Comparison of ENCODE assay signal across 8 mouse cellular contexts in the genomic region with DNA sequence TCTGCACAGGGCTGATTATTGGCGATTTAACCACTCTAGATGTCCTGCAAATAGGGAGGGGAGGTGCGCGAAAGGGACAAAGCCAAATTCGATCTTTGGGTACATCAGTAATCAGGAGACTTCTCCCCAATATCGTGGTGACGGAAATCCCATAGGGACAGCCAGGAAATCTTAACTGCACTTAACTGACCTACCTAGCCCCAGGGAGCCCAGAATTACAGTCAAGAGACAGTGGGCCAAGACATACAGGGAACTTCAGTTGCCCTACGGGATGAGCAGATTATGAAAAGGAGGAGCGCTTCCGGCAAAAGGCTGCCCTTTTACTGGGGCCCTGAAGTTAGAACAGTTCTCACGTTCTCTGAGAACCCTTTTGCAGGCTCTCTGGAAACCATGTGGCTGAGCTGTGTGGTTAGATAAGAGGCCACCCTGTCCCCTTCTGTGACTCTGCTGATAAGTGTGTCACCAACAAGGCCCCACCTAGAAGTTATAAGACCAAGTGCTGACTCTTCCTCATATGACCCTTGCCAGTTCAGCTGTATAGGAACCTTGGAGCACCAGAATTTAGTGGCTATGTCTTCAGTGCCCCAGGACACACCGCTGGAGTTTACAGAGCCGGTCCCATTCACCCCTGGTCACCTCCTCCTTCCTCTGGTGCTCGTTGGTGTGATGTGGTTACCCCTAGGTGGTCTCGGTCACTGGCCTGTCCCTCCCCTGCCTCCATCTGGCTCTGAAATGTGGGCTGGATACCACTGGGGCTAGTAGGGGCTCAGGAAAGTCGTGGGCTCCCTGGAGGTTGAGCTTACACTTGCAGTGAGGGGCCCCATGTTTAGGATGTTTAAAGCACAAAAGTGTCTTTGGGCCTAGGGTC. TPM values are rescaled to one million over a fixed set of nuclear protein-coding genes. Genes with fewer than 3 reads are reported as not detected.
DNase-seq lines count a peak whose midpoint lies in the region; ATAC-seq and TF ChIP-seq lines count a peak whose summit lies in the region.

No protein-coding gene starts in this region.

- no peak for ATAC-seq in lung, embryonic 15.5 days (ENCODE audit: borderline replicate concordance, extremely low read depth, low FRiP score, low TSS enrichment)
- ATAC-seq in embryonic facial prominence, embryonic 12.5 days (ENCODE audit: insufficient number of reproducible peaks, insufficient read depth, low FRiP score, low TSS enrichment) = no peak
- no peak for ATAC-seq in limb, embryonic 11.5 days (ENCODE audit: insufficient number of reproducible peaks, low FRiP score, low TSS enrichment, low read depth)
- ATAC-seq in frontal cortex, adult (ENCODE audit: low TSS enrichment) = no peak

- DNase-seq in lung, postnatal 10 days = no peak
- DNase-seq in limb, embryonic 11.5 days (ENCODE audit: low spot score) = no peak
- DNase-seq in spleen, adult 2 months (ENCODE audit: low read depth in 1 of 2, low spot score in 2 of 2) = no peak
- DNase-seq in layer of hippocampus, adult 9-11 months = no peak
- DNase-seq in layer of hippocampus, postnatal 25 days (ENCODE audit: extremely low spot score in 1 of 2, low spot score in 1 of 2) = no peak

- no peaks in the 10 kb centered on the region for H3K9me3 ChIP-seq in lung, embryonic 15.5 days
- H3K9me3 ChIP-seq in embryonic facial prominence, embryonic 12.5 days = no peaks in the 10 kb centered on the region
- H3K9me3 ChIP-seq in limb, embryonic 11.5 days (ENCODE audit: control insufficient read depth, low read length) = no peaks in the 10 kb centered on the region

- no peak for TF ChIP-seq CTCF in spleen, adult 2 months (IDR thresholded peaks at IDR 0.05; ENCODE audit: extremely low read depth, insufficient read depth, insufficient read length, insufficient replicate concordance)

- peak overlapping the region; percentile 78 for H3K27ac ChIP-seq in lung, embryonic 15.5 days
- H3K27ac ChIP-seq in embryonic facial prominence, embryonic 12.5 days = peak overlapping the region; percentile 67
- H3K27ac ChIP-seq in limb, embryonic 11.5 days (replicated peaks; ENCODE audit: low read depth, low read length) = no peak overlapping the region
- H3K27ac ChIP-seq in spleen, adult 2 months (ENCODE audit: insufficient read depth, low read length) = peak overlapping the region; percentile 71

- no peak for TF ChIP-seq POLR2A in spleen, adult 2 months (IDR thresholded peaks at IDR 0.05; ENCODE audit: low read depth, low read length)

- H3K9ac ChIP-seq in lung, embryonic 15.5 days = peak overlapping the region; percentile 70
- H3K9ac ChIP-seq in embryonic facial prominence, embryonic 12.5 days = peak overlapping the region; percentile 79; the same call in 1 of the 2 replicates
- H3K9ac ChIP-seq in limb, embryonic 11.5 days (ENCODE audit: low read length) = peak overlapping the region; percentile 78

- H3K4me1 ChIP-seq in lung, embryonic 15.5 days = peaks cover 30% of the 10 kb centered on the region
- H3K4me1 ChIP-seq in embryonic facial prominence, embryonic 12.5 days = peaks cover 32% of the 10 kb centered on the region
- H3K4me1 ChIP-seq in limb, embryonic 11.5 days (ENCODE audit: control insufficient read depth, insufficient read depth, low read length) = peaks cover 17% of the 10 kb centered on the region
- H3K4me1 ChIP-seq in spleen, adult 2 months (ENCODE audit: control insufficient read depth, insufficient read depth, insufficient read length) = peaks cover 8% of the 10 kb centered on the region

- H3K4me2 ChIP-seq in lung, embryonic 15.5 days = peak overlapping the region; percentile 78
- peak overlapping the region; percentile 76 for H3K4me2 ChIP-seq in embryonic facial prominence, embryonic 12.5 days (replicated peaks)
- H3K4me2 ChIP-seq in limb, embryonic 11.5 days (ENCODE audit: low read depth, severe bottlenecking) = peak overlapping the region; percentile 75; the same call in 1 of the 2 replicates

- no peaks in the 10 kb centered on the region for H3K36me3 ChIP-seq in lung, embryonic 15.5 days
- no peaks in the 10 kb centered on the region for H3K36me3 ChIP-seq in embryonic facial prominence, embryonic 12.5 days
- H3K36me3 ChIP-seq in limb, embryonic 11.5 days (ENCODE audit: control insufficient read depth, insufficient read depth, low read length) = no peaks in the 10 kb centered on the region
- H3K36me3 ChIP-seq in spleen, adult 2 months (ENCODE audit: control insufficient read depth, insufficient read depth, low read length) = no peaks in the 10 kb centered on the region

- WGBS in lung, embryonic 15.5 days = 47% methylated on average over 15 of the region's 15 CpGs
- WGBS in embryonic facial prominence, embryonic 12.5 days = 60% methylated on average over 15 of the region's 15 CpGs
- WGBS in limb, embryonic 11.5 days = 70% methylated on average over 15 of the region's 15 CpGs
- 27% methylated on average over 15 of the region's 15 CpGs for WGBS in spleen, adult 2 months

- peak overlapping the region; percentile 56 for H3K4me3 ChIP-seq in lung, embryonic 15.5 days
- peak overlapping the region; percentile 48 for H3K4me3 ChIP-seq in embryonic facial prominence, embryonic 12.5 days
- peak overlapping the region; percentile 35; the same call in 1 of the 2 replicates for H3K4me3 ChIP-seq in limb, embryonic 11.5 days (ENCODE audit: low read depth, low read length)
- peak overlapping the region; percentile 49; the same call in 1 of the 2 replicates for H3K4me3 ChIP-seq in spleen, adult 2 months (ENCODE audit: extremely low read depth, insufficient read depth, insufficient read length)

- no peaks in the 10 kb centered on the region for H3K27me3 ChIP-seq in lung, embryonic 15.5 days
- no peaks in the 10 kb centered on the region for H3K27me3 ChIP-seq in embryonic facial prominence, embryonic 12.5 days
- H3K27me3 ChIP-seq in limb, embryonic 11.5 days (ENCODE audit: control insufficient read depth, insufficient read depth, low read length) = no peaks in the 10 kb centered on the region
- no peaks in the 10 kb centered on the region for H3K27me3 ChIP-seq in spleen, adult 2 months (ENCODE audit: control insufficient read depth, insufficient read depth, low read length)

RNA-seq across cellular contexts. Expression of a gene that starts 3.1 kb away (rescaled TPM):
- 235 and 254 TPM in 2 replicates for polyA plus RNA-seq in lung, embryonic 15.5 days (2015; fragmentation: Nextera tagmentation; extraction: Ambion mirVana)
- 227 and 245 TPM in 2 replicates for polyA plus RNA-seq in embryonic facial prominence, embryonic 12.5 days (2016; fragmentation: Nextera tagmentation; extraction: Ambion mirVana)
- 220 and 233 TPM in 2 replicates for polyA plus RNA-seq in limb, embryonic 11.5 days (2014; fragmentation: Nextera tagmentation; extraction: Ambion mirVana)
- 106 and 148 TPM in 2 replicates for polyA plus RNA-seq in spleen, adult 2 months (2012; rRNA removed)
- 100 to 1,000 TPM; 139 to 150 TPM for total RNA-seq in layer of hippocampus, postnatal 25 days (2021)

RNA-seq across cellular contexts. Expression of a gene that starts 3.2 kb away (rescaled TPM):
- polyA plus RNA-seq in lung, embryonic 15.5 days (2015; fragmentation: Nextera tagmentation; extraction: Ambion mirVana) = 15.4 and 16.4 TPM in 2 replicates
- 10.3 and 11.2 TPM in 2 replicates for polyA plus RNA-seq in embryonic facial prominence, embryonic 12.5 days (2016; fragmentation: Nextera tagmentation; extraction: Ambion mirVana)
- 6.0 and 7.0 TPM in 2 replicates for polyA plus RNA-seq in limb, embryonic 11.5 days (2014; fragmentation: Nextera tagmentation; extraction: Ambion mirVana)
- polyA plus RNA-seq in spleen, adult 2 months (2012; rRNA removed) = 5.1 and 5.5 TPM in 2 replicates
- total RNA-seq in layer of hippocampus, postnatal 25 days (2021) = under 1 TPM; 0.66 to 0.92 TPM

RNA-seq across cellular contexts. Expression of a gene that starts 3.2 kb away (rescaled TPM):
- polyA plus RNA-seq in lung, embryonic 15.5 days (2015; fragmentation: Nextera tagmentation; extraction: Ambion mirVana) = 47.0 and 52.3 TPM in 2 replicates
- 36.8 and 38.1 TPM in 2 replicates for polyA plus RNA-seq in embryonic facial prominence, embryonic 12.5 days (2016; fragmentation: Nextera tagmentation; extraction: Ambion mirVana)
- polyA plus RNA-seq in limb, embryonic 11.5 days (2014; fragmentation: Nextera tagmentation; extraction: Ambion mirVana) = 25.8 and 29.7 TPM in 2 replicates
- 121 and 123 TPM in 2 replicates for polyA plus RNA-seq in spleen, adult 2 months (2012; rRNA removed)
- total RNA-seq in layer of hippocampus, postnatal 25 days (2021) = 10 to 100 TPM; 33.1 to 36.7 TPM

RNA-seq across cellular contexts. Expression of a gene that starts 12.2 kb away (rescaled TPM):
- 276 and 282 TPM in 2 replicates for polyA plus RNA-seq in lung, embryonic 15.5 days (2015; fragmentation: Nextera tagmentation; extraction: Ambion mirVana)
- 281 and 295 TPM in 2 replicates for polyA plus RNA-seq in embryonic facial prominence, embryonic 12.5 days (2016; fragmentation: Nextera tagmentation; extraction: Ambion mirVana)
- polyA plus RNA-seq in limb, embryonic 11.5 days (2014; fragmentation: Nextera tagmentation; extraction: Ambion mirVana) = 276 and 278 TPM in 2 replicates
- 95.8 and 162 TPM in 2 replicates for polyA plus RNA-seq in spleen, adult 2 months (2012; rRNA removed)
- 100 to 1,000 TPM; 202 to 220 TPM for total RNA-seq in layer of hippocampus, postnatal 25 days (2021)

RNA-seq across cellular contexts. Expression of a gene that starts 38.2 kb away (rescaled TPM):
- polyA plus RNA-seq in lung, embryonic 15.5 days (2015; fragmentation: Nextera tagmentation; extraction: Ambion mirVana) = 6.7 and 9.6 TPM in 2 replicates
- polyA plus RNA-seq in embryonic facial prominence, embryonic 12.5 days (2016; fragmentation: Nextera tagmentation; extraction: Ambion mirVana) = 10.6 and 10.9 TPM in 2 replicates
- polyA plus RNA-seq in limb, embryonic 11.5 days (2014; fragmentation: Nextera tagmentation; extraction: Ambion mirVana) = 1.6 and 1.7 TPM in 2 replicates
- polyA plus RNA-seq in spleen, adult 2 months (2012; rRNA removed) = 11.3 and 12.0 TPM in 2 replicates
- total RNA-seq in layer of hippocampus, postnatal 25 days (2021) = 10 to 100 TPM; 40.3 to 41.1 TPM
